ENCODE assay signal across 26 mouse cellular contexts in genomic region chr4:75950582-75950981, GRCm38 (mm10).
DNase-seq lines count a peak whose midpoint lies in the region; ATAC-seq and TF ChIP-seq lines count a peak whose summit lies in the region.
"Had no signal": no experiment of that assay in that cellular context is flagged by ENCODE, and none has a peak within 500 bp of the region (broad histone marks: within the 10 kb centered on the region; RNA-seq: fewer than 3 reads in every experiment).

No protein-coding gene starts in this region.

- DNase-seq in cerebellum, postnatal 14 days, result peak; percentile 7 to 25
- no peak for DNase-seq in cerebellum, postnatal 36 days
- DNase-seq in left cerebral cortex, postnatal 4 days, result peak; percentile 17
- DNase-seq in left cerebral cortex, adult 2 months (ENCODE audit: extremely low spot score in 1 of 2, low spot score in 2 of 2), result no peak
- DNase-seq in Muller cell, postnatal 12 days (ENCODE audit: inconsistent ontology term), result peak; percentile 30
- no peak for DNase-seq in spleen, adult 12 weeks (ENCODE audit: low spot score)
- no peak for DNase-seq in thymus, postnatal 0 days (ENCODE audit: low spot score)
- DNase-seq: adrenal gland, postnatal 14 days; cerebellum, adult 11 months; cerebellum, adult 9-11 months; heart, postnatal 4 days; liver, embryonic 13.5 days; lung, adult 2 months; lung, postnatal 14 days; right cerebral cortex, adult 18-20 months; right cerebral cortex, postnatal 4 days; thymus, postnatal 25 days had no signal

- peak; percentile 77 for ATAC-seq in kidney, embryonic 15.5 days (replicated peaks; ENCODE audit: low FRiP score)
- ATAC-seq: forebrain, embryonic 13.5 days; intestine, postnatal 0 days had no signal

- 48% methylated on average over 4 of the region's 4 CpGs for WGBS in kidney, embryonic 15.5 days

- TF ChIP-seq CTCF in left cerebral cortex, adult 2 months (IDR thresholded peaks at IDR 0.05), result no peak

- H3K27ac ChIP-seq in left cerebral cortex, adult 2 months, result no peak overlapping the region
- H3K27ac ChIP-seq in kidney, embryonic 15.5 days, result no peak overlapping the region
- H3K27ac ChIP-seq: forebrain, embryonic 13.5 days; heart, embryonic 10.5 days; layer of hippocampus, adult 2 months; limb, embryonic 13.5 days; liver, embryonic 13.5 days; midbrain, embryonic 12.5 days; neural tube, embryonic 12.5 days; stomach, postnatal 0 days had no signal

- no peak overlapping the region for H3K4me2 ChIP-seq in kidney, embryonic 15.5 days
- H3K4me2 ChIP-seq: forebrain, embryonic 13.5 days; limb, embryonic 13.5 days; liver, embryonic 13.5 days; midbrain, embryonic 12.5 days; neural tube, embryonic 12.5 days had no signal

- intact Hi-C loops in left cerebral cortex, postnatal 4 days (cut with DNase I), result no loop called here
- intact Hi-C loops in left cerebral cortex, adult 2 months (cut with DNase I), result no loop called here

- no peaks in the 10 kb centered on the region for H3K9me3 ChIP-seq in kidney, embryonic 15.5 days (replicated peaks)
- H3K9me3 ChIP-seq: forebrain, embryonic 13.5 days; heart, embryonic 10.5 days; liver, embryonic 13.5 days; midbrain, embryonic 12.5 days; neural tube, embryonic 12.5 days had no signal

- H3K9ac ChIP-seq in kidney, embryonic 15.5 days, result no peak overlapping the region
- H3K9ac ChIP-seq: forebrain, embryonic 13.5 days; limb, embryonic 13.5 days; liver, embryonic 13.5 days; midbrain, embryonic 12.5 days; neural tube, embryonic 12.5 days had no signal

- peaks cover 18% of the 10 kb centered on the region for H3K36me3 ChIP-seq in kidney, embryonic 15.5 days
- H3K36me3 ChIP-seq: heart, embryonic 10.5 days; liver, embryonic 13.5 days; midbrain, embryonic 12.5 days had no signal

- H3K4me1 ChIP-seq in kidney, embryonic 15.5 days, result no peaks in the 10 kb centered on the region
- H3K4me1 ChIP-seq: forebrain, embryonic 13.5 days; heart, embryonic 10.5 days; liver, embryonic 13.5 days; midbrain, embryonic 12.5 days; neural tube, embryonic 12.5 days had no signal

- H3K4me3 ChIP-seq in left cerebral cortex, adult 2 months, result no peak overlapping the region
- no peak overlapping the region for H3K4me3 ChIP-seq in kidney, embryonic 15.5 days (replicated peaks)
- H3K4me3 ChIP-seq: forebrain, embryonic 13.5 days; heart, embryonic 10.5 days; layer of hippocampus, adult 2 months; limb, embryonic 13.5 days; liver, embryonic 13.5 days; midbrain, embryonic 12.5 days; neural tube, embryonic 12.5 days had no signal

- H3K27me3 ChIP-seq in kidney, embryonic 15.5 days, result no peaks in the 10 kb centered on the region
- H3K27me3 ChIP-seq: forebrain, embryonic 13.5 days; limb, embryonic 13.5 days; liver, embryonic 13.5 days; midbrain, embryonic 12.5 days; neural tube, embryonic 12.5 days had no signal

Comparison
In these comparisons a context has a peak if more than half of its experiments do, and no peak if none do; other contexts are left out.
1. DNase-seq: peak in cerebellum, postnatal 14 days (2 of 2), left cerebral cortex, postnatal 4 days (single experiment) and Muller cell, postnatal 12 days (single experiment); none in cerebellum, postnatal 36 days (0 of 2), left cerebral cortex, adult 2 months (0 of 2), spleen, adult 12 weeks (single experiment) and thymus, postnatal 0 days (single experiment).